Mouse (Mus musculus) cerebellum, postnatal 4 days (tissue): ENCODE measurements around the gene Dlgap1.
A peak's percentile ranks its signal among the peaks of the same experiment; 100 is the strongest.

ENCODE experiments used
- DNase-seq, 2 experiments: peaks; one replicate each; pipeline ENCODE4 v3.0.0; 2022; ENCODE audit warnings: low spot score in 2 of 2, mixed read lengths in 1 of 2

Gene Dlgap1

DNA sequence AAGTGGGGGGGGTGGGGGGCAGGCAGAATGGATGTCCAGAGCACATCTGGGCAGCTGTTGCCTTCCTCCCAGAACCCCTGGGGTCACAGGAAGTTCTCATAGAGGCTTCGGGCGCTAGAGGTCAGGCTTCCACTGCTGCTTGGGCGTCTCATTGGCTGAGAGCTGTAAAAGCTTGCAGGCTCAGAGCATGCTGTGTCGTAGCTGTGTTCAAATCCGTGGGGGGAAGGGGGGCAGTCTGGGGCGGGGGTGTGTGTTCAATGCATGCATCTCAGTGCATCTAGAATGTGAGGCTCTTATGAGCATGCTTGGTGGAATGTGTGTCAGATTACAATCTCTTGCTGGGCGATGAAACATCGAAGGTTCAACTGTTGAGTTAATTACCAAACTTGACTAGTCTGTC, 751.9 kb downstream of the Dlgap1 start:
- no peak for DNase-seq

GRCm38 (mm10) chr17:70722146-70722545, 753.3 kb downstream of the Dlgap1 start:
- DNase-seq: no peak

GRCm38 (mm10) chr17:70728719-70729281, 759.9 kb downstream of the Dlgap1 start:
- DNase-seq: no peak

DNA sequence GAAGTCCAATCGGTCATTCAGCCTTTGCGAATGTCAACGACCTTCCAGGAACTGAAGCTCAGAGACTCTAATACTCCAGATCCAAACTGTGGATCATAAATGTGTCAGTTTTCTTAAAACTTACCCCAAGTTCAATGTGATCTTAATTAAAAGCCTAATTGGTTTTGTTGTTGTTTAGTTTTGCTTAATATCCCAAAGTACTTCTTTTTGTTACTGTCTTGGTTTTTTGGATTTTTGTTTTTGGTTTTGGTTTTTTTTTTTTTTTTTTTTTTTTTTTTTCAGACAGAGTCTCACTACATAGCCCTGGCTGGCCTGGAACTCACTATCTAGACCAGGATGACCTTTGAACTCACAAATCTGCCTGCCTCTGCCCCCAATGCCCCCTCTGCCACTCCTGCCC, 765.9 kb downstream of the Dlgap1 start:
- no peak for DNase-seq

GRCm38 (mm10) chr17:70735396-70735795, 766.5 kb downstream of the Dlgap1 start:
- no peak for DNase-seq

DNA sequence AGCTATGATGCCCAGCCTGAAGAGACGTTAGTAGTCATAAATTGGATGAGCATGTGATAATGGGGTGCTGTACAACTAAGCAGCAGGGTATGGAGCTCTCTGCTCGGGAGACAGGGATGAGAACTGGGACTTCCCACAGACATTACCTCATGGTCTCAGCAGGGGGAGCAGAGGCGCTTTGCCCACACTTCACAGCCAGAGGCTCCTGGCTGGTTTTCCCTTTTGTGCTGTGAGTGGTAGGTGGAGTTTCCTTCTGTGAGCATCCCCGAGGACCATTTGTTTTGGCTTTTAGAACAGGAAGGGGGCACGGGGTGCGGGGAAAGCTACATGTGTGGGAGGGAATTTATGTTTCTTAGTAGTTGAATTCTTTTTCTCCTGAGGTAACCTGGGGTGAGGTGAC, 768.6 kb downstream of the Dlgap1 start:
- no peak for DNase-seq

GRCm38 (mm10) chr17:70738168-70738854, 769.4 kb downstream of the Dlgap1 start:
- DNase-seq: peak; percentile 64 to 75

- DNase-seq: no peak
Observed at GRCm38 (mm10) chr17:70739346-70739745, 770.5 kb downstream of the Dlgap1 start.

DNA sequence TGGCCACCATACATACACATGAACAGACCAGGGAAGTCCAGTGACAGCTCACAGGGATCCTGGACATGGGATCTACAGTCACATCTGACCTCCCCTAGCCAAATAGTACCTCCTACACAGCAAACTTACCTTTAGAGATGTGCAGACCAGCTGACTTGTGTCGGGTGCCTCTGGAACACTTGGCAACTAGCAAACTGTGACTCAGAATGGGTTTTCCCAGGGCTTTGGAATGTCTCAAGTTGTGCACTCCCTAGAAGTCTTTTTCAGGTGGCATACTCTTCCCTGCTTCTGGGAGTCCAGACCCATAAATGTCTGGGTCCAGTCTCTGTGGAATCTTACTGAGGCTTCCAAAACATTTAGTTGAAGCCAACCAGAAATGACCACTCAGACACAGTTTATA, 772.8 kb downstream of the Dlgap1 start:
- no peak for DNase-seq

- DNase-seq: no peak
Observed at GRCm38 (mm10) chr17:70744570-70745153, 775.8 kb downstream of the Dlgap1 start.

GRCm38 (mm10) chr17:70745385-70745784, 776.5 kb downstream of the Dlgap1 start:
- DNase-seq: no peak

- DNase-seq: no peak
Observed at GRCm38 (mm10) chr17:70746379-70747079, 777.7 kb downstream of the Dlgap1 start.

DNA sequence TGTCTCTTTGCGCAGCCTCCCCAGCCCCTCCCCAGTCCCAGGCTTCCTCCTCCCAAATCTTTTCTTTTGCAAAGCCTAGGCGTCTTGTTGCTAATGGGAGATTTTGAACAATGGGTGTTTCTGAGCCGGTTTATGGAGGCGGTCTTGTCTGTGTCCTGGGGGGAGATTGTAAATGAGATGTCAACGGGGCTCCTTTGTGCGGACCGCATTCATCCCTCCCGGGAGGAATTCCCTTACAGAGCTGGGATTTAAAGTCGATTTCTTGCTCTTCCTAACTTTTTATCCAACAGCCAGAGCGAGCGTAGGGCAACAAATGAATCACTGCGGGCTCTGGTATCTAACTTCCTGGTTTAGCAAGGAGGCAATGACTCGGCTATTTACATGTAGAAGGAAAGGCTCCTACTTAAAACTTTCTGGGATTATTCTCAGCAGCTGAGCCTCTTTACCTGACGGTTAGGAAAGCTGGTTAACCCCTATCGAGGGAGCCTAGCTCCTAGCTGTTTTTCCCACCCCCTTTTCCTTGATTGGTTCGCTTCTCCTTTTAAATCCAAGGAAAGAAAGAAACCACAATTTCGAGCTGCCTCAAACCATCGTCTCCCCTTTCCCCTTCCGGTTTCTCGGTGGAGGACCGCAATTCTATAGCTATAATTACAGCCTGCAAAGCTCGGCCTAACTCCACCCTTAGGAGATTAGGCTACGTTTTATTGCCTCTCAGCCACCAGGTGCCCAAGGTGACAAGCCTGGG, 779.0 kb downstream of the Dlgap1 start:
- DNase-seq: no peak

DNA sequence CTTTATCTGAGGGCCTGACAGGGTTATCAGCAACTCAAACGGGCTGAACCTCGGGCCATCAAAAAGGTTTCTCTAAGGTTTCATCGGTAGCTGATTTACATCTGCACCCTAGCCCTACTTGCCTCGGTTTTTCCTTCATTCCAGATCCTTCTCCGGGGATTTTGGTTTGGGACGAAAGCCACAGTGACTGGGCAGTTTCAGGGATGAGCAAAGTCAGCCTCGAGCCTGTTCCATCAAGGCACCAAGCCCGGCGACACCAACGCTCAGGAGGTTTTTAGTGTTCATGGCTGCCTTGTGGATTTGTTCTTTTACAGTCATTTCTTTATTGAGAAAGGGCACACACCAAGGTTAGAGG, 779.6 kb downstream of the Dlgap1 start:
- DNase-seq: no peak

DNA sequence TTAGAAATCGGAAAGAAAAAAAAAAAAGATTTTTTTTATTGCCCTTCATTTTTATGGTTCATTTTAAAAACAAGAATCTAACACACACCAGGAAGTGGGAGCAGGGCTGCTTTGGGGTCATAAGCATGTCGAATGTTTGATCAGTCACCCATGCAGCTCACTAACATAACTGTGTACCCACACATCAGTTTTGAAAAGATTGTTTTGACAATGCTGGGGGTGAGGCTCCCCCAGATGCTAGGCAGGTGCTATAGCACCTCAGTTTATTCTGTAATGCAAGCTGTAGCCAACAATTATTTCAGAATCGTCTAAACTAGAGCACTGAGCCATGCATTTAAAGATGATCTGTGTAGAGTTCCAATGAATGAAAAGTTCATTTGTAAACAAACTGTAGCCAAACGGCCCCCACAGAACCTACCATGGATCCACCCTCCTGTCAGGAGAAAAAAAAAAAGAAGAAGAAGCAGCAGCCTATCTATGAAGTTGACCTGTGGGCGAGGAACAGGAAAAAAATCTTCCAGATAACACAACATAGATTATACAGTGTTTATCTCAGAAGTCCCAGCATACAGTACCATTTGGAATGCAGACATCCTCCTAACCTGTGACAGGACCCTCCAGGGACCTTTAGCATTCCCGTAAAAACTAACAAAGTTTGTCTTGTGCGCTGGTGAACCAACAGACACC, 780.2 kb downstream of the Dlgap1 start:
- no peak for DNase-seq

- no peak for DNase-seq
Observed at GRCm38 (mm10) chr17:70750236-70751160, 781.6 kb downstream of the Dlgap1 start.

GRCm38 (mm10) chr17:70751161-70751651, 782.3 kb downstream of the Dlgap1 start:
- no peak for DNase-seq

DNA sequence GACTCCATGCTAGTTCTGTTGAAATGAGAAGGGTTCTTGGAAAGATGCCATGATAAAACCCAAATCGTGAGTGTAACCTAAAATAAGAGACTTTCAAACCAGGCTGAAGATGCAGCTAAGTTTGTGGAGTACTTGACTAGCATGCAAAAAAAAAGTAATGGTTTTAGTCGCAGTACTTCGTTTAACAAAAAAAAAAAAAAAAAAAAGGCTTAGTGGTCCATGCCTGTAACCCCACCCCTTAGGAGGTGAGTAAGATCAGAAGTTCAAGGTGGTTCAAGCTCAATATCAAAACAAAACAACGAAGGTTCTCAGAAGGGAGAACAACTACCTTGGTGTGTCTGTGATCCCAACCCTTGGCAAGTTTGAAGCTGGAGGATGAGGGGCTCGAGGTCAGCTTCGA, 782.8 kb downstream of the Dlgap1 start:
- DNase-seq: no peak

DNA sequence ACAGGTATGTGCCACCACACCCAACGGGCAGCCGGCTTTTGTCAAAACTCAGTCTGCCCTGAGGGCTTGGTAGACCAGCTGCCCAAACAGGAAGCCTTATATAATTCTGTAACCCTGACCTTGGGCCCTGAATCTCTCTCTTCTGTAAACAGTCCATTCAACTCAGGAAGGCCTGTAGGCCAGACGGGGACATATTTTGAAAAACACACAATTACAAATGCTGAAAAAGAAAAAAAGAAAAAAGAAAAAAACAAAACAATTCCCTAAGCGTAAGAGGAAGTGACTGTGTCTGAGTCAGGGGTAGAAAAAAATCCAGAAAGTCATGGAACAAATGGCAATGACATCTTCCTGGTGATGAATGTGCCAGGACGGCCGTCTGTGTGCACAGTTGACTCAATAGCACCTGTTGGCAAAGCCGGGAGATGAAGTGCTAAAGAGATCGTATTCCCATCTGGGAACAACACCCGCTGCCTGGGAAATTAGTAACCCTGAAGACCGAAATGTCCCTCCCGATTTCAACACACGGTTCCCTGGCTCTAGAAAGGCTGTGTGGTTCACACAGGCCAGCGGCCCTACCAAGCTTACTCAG, 784.7 kb downstream of the Dlgap1 start:
- DNase-seq: no peak

DNA sequence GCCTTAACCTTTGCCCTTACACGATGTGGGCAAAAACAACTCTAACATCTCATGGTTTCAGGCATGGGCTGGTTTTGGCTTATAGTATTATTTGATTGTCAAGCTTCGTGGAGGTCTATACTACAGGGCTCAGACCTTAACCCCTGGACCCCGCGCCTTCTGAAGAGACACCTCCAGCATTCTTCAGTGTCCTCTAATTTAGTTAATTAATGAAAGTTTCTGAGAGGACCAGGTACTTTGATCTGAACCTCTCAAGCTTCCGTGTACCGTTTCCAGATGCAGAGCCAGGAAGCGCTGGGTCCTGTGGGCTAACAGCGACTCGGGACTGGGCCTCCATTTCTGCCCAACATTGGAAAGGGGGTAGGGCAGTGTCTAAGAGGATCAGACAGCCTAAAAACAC, 785.2 kb downstream of the Dlgap1 start:
- no peak for DNase-seq
